Mouse (Mus musculus): ENCODE data around the gene Naxd.

GRCm38 (mm10) chr8:11564236-11564635 is 66.9 kb downstream of the Naxd start:
- no peak for TF ChIP-seq CTCF (IDR thresholded peaks at IDR 0.05 in 2 of 3, conservative IDR thresholded peaks at IDR 0.05 in 1 of 3; ENCODE audit: control insufficient read depth in 1 of 3, insufficient read depth in 1 of 3, low read depth in 2 of 3, low read length in 3 of 3, poor library complexity in 1 of 3, severe bottlenecking in 1 of 3)
- no peak for TF ChIP-seq POLR2A (IDR thresholded peaks at IDR 0.05; ENCODE audit: control insufficient read depth in 1 of 2, insufficient read depth in 1 of 2, low read depth in 1 of 2, low read length in 2 of 2, poor library complexity in 1 of 2)
- TF ChIP-seq ETS1 (IDR thresholded peaks at IDR 0.05; ENCODE audit: low read depth, low read length): no peak
- no peak for TF ChIP-seq MYB (IDR thresholded peaks at IDR 0.05; ENCODE audit: low read depth, low read length)
- TF ChIP-seq TBP (IDR thresholded peaks at IDR 0.05; ENCODE audit: low read depth, low read length): no peak
- no peak for TF ChIP-seq JUND (IDR thresholded peaks at IDR 0.05; ENCODE audit: low read depth, low read length)
- TF ChIP-seq MAX (IDR thresholded peaks at IDR 0.05; ENCODE audit: low read length): no peak
- no peak for TF ChIP-seq USF2 (IDR thresholded peaks at IDR 0.05; ENCODE audit: borderline replicate concordance in 1 of 2, insufficient read depth in 1 of 2, low read depth in 1 of 2, low read length in 2 of 2)
- no peak for TF ChIP-seq USF1 (IDR thresholded peaks at IDR 0.05; ENCODE audit: low read depth, low read length)

Measured in MEL (cell line).